Mouse (Mus musculus) kidney, postnatal 0 days (tissue): ENCODE data around the gene Cipc. TPM values are rescaled to one million over a fixed set of nuclear protein-coding genes. Genes with fewer than 3 reads are reported as not detected.

ENCODE experiments used
- ATAC-seq: fragments of 200-750 bp; cut with Nextera tagmentation; replicated peaks from 2 replicates; pipeline ENCODE4 v1.8.0; 2017; ENCODE audit warnings: low read depth, moderate number of reproducible peaks, moderate TSS enrichment, moderate library complexity; ENCODE audit not compliant: low FRiP score
- DNase-seq: peaks from one replicate; pipeline ENCODE4 v3.0.0-alpha.2; 2016; ENCODE audit warnings: low spot score
- H3K27ac ChIP-seq: fragments of 300-500 bp; sonication (generic); 2 replicates; pipeline ENCODE4 v1.5.1; 2014; ENCODE audit warnings: mild to moderate bottlenecking
- H3K27me3 ChIP-seq: fragments of 300-500 bp; sonication (generic); 2 replicates; pipeline ENCODE4 v1.6.1; 2014; ENCODE audit warnings: low read length, mixed read lengths; ENCODE audit not compliant: insufficient read depth
- H3K36me3 ChIP-seq: fragments of 300-500 bp; sonication (generic); 2 replicates; pipeline ENCODE4 v1.6.1; 2014; ENCODE audit warnings: low read length, mixed read lengths; ENCODE audit not compliant: insufficient read depth
- H3K4me1 ChIP-seq: fragments of 300-500 bp; sonication (generic); replicated peaks from 2 replicates; pipeline ENCODE4 v1.6.1; 2014; ENCODE audit warnings: antibody characterized with exemption, low read length, mixed read lengths; ENCODE audit not compliant: insufficient read depth
- H3K4me2 ChIP-seq: fragments of 300-500 bp; sonication (generic); 2 replicates; pipeline ENCODE4 v1.6.1; 2014; ENCODE audit warnings: mild to moderate bottlenecking, low read length, moderate library complexity, mixed read lengths
- H3K4me3 ChIP-seq: fragments of 300-500 bp; sonication (generic); replicated peaks from 2 replicates; pipeline ENCODE4 v1.5.1; 2014; ENCODE audit warnings: low read depth, low read length
- H3K9ac ChIP-seq: fragments of 300-500 bp; sonication (generic); 2 replicates; pipeline ENCODE4 v1.6.1; 2014; ENCODE audit warnings: low read depth, low read length
- H3K9me3 ChIP-seq: fragments of 300-500 bp; sonication (generic); replicated peaks from 2 replicates; pipeline ENCODE4 v1.6.1; 2016; ENCODE audit warnings: low read length, inconsistent platforms, mixed read lengths
- CTCF ChIP-seq: IDR thresholded peaks from 2 replicates; pipeline ENCODE4 v1.5.1; 2016; ENCODE audit warnings: antibody characterized with exemption, low read depth, mild to moderate bottlenecking, moderate library complexity
- WGBS: fragments of 180-500 bp; shearing (Covaris S2); extraction: QIAGEN DNeasy Blood & Tissue Kit; methylation state at CpG from one replicate; pipeline ENCODE4 v1.1.7; 2014; 5-methylcytosine and 5-hydroxymethylcytosine counted together
- polyA plus RNA-seq: library from polyadenylated mRNA; unstranded; fragments of >200 nt; fragmentation: Nextera tagmentation; extraction: Ambion mirVana; gene quantifications from 2 replicates; pipeline ENCODE4 v1.2.1, GENCODE M21; 2015

The Cipc gene
- polyA plus RNA-seq, 1 experiment from 2014 or later, result 14.8 TPM

DNA sequence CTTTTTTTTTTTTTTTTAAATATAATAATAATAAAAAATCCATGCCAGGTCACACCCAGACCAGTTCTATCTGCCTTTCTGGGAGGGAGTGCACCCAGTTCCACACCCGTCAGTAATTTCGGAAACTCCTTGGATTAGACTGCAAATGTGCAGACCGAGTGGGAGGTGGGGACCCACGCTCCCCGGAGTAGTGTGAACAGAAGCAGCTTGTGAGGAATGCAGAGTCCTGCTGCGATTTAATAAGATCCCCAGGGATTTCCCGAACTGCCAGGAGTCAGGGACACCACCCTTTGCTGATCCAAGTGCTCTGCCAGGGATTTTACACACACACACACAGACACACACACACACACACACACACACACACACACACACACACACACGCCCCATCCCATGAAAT lies 26.9 kb downstream of the Cipc start:
- no peak for TF ChIP-seq CTCF
- H3K4me2 ChIP-seq, result no peak overlapping the region
- H3K9ac ChIP-seq, result no peak overlapping the region
- H3K9me3 ChIP-seq, result no peaks in the 10 kb centered on the region
- no peak overlapping the region for H3K27ac ChIP-seq
- H3K4me1 ChIP-seq, result no peaks in the 10 kb centered on the region
- WGBS, result 44% methylated on average over 8 of the region's 8 CpGs
- no peaks in the 10 kb centered on the region for H3K36me3 ChIP-seq
- DNase-seq (no peak), ATAC-seq (no peak)
- no peak overlapping the region for H3K4me3 ChIP-seq
- H3K27me3 ChIP-seq, result no peaks in the 10 kb centered on the region

- 9% methylated on average over 39 of the region's 40 CpGs for WGBS
- Histone ChIP-seq H3K36me3 (no peaks in the 10 kb centered on the region), H3K4me3 (peak overlapping the region; percentile 21; the same call in 1 of the 2 replicates), H3K4me1 (no peaks in the 10 kb centered on the region), H3K27me3 (no peaks in the 10 kb centered on the region), H3K9ac (no peak overlapping the region), H3K9me3 (no peaks in the 10 kb centered on the region), H3K4me2 (peak overlapping the region; percentile 56), H3K27ac (no peak overlapping the region)
- peak; percentile 73 for ATAC-seq
- peak; percentile 83 for TF ChIP-seq CTCF
- DNase-seq, result peak; percentile 57
Measured at GRCm38 (mm10) chr12:86974387-86975288, 27.8 kb downstream of the Cipc start.

DNA sequence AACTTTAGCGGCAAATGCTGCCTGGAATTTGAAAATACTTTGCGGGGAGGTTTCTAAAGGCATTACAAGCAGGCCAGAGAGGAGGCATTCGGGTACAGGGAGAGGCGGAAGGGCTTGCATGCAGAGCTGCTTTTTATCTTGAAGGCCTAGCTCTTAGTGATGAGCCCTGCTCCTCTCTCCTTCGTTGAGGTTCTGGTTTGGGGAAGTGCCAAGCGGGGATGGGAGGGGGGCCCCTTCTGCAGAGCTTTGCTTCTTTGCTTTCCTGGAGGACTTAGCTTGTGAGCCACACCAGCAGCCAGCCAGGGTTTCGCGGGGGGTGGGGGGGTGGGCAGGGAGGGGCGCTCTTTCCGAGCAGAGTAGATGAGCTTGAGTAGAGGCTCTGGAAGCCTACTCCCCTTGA lies 28.9 kb downstream of the Cipc start:
- H3K4me3 ChIP-seq, result no peak overlapping the region
- H3K4me1 ChIP-seq, result no peaks in the 10 kb centered on the region
- ATAC-seq, result no peak
- no peaks in the 10 kb centered on the region for H3K36me3 ChIP-seq
- H3K27me3 ChIP-seq, result no peaks in the 10 kb centered on the region
- no peak overlapping the region for H3K27ac ChIP-seq
- H3K4me2 ChIP-seq, result no peak overlapping the region
- no peak for DNase-seq
- no peak overlapping the region for H3K9ac ChIP-seq
- WGBS, result 69% methylated on average over 10 of the region's 10 CpGs
- TF ChIP-seq CTCF, result no peak
- no peaks in the 10 kb centered on the region for H3K9me3 ChIP-seq

GRCm38 (mm10) chr12:86976511-86977168 lies 29.8 kb downstream of the Cipc start:
- WGBS, result 64% methylated on average over 6 of the region's 6 CpGs
- Histone ChIP-seq H3K9me3 (no peaks in the 10 kb centered on the region), H3K4me3 (no peak overlapping the region), H3K9ac (no peak overlapping the region), H3K4me1 (no peaks in the 10 kb centered on the region), H3K27ac (no peak overlapping the region), H3K27me3 (no peaks in the 10 kb centered on the region), H3K36me3 (no peaks in the 10 kb centered on the region), H3K4me2 (no peak overlapping the region)
- no peak for DNase-seq
- peak; percentile 57 for TF ChIP-seq CTCF
- ATAC-seq, result no peak

DNA sequence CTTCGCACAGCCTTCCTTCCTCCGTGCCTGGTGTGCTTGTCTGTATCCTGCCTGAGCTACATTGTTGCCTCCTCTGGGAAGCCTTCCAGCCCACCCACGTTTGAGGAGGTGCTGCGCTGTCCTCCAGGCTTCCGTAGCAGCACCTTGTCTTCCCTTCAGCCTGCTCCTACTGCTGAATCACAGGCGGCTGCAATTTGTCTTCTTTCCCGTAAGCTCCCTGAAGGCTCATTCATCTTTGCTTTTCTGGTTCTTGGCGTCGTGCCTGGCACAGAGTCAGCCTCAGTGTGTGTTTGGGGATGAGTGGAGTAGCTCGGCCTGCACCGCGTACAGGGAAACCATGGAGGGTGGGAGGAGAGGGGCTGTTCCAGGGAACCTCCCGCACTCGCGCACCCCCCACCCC lies 31.0 kb downstream of the Cipc start:
- peak; percentile 33 for DNase-seq
- no peaks in the 10 kb centered on the region for H3K4me1 ChIP-seq
- H3K27ac ChIP-seq, result no peak overlapping the region
- H3K4me2 ChIP-seq, result no peak overlapping the region
- no peak overlapping the region for H3K4me3 ChIP-seq
- no peaks in the 10 kb centered on the region for H3K9me3 ChIP-seq
- H3K27me3 ChIP-seq, result 0 out of 2 replicates have a peak, but pooled peaks cover 4% of the 10 kb centered on the region
- no peaks in the 10 kb centered on the region for H3K36me3 ChIP-seq
- no peak overlapping the region for H3K9ac ChIP-seq
- no peak for ATAC-seq
- 14% methylated on average over 15 of the region's 15 CpGs for WGBS
- no peak for TF ChIP-seq CTCF

DNA sequence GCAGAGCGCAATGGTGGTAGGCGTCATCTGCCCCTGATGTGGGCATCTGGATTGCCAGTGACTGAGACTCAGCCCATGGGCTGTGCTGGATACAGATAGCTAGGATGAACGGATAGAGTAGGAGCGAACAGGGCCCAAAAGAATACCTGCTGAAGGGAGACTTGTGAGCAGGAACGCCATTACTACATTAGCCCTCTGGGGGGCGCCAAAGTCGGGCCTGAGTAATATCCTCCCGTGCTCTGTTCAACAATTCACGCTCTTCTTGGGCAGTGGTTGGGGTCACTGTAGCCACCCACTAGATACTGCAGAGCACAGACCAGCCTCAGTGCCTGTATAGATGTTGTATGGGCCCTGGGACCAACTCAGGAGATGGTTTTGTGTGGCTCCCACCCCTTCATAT lies 34.3 kb downstream of the Cipc start:
- peaks cover 6% of the 10 kb centered on the region; the same call in 1 of the 2 replicates for H3K27me3 ChIP-seq
- no peak overlapping the region for H3K27ac ChIP-seq
- DNase-seq, result no peak
- no peak overlapping the region for H3K4me3 ChIP-seq
- H3K9ac ChIP-seq, result no peak overlapping the region
- H3K9me3 ChIP-seq, result no peaks in the 10 kb centered on the region
- peak; percentile 35; the same call in 1 of the 2 replicates for TF ChIP-seq CTCF
- no peak for ATAC-seq
- 27% methylated on average over 9 of the region's 9 CpGs for WGBS
- H3K4me1 ChIP-seq, result no peaks in the 10 kb centered on the region
- H3K36me3 ChIP-seq, result no peaks in the 10 kb centered on the region
- no peak overlapping the region for H3K4me2 ChIP-seq
